Comparison of ENCODE assay signal across 23 mouse cellular contexts in the genomic region with DNA sequence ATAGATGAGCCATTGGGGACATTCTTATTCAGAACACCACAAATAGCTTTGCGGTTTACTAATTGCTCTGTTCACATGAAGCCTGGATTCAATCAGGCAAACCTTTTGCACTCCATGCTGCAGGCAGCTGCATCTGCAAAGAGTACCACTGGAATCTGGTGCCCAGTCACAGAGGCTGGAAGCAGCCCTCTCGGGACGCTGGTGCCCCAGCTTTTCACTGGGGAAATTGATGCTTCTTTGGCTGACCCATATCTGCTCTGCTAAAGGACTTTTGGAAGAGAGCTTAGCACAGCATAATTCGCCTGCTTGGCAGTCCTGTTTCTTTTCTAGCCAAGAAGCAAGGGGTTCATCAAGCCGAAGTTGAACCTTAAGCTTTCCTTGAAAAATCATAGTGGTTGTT. TPM values are rescaled to one million over a fixed set of nuclear protein-coding genes. Genes with fewer than 3 reads are reported as not detected.
A peak's percentile ranks its signal among the peaks of the same experiment; 100 is the strongest.
DNase-seq lines count a peak whose midpoint lies in the region; ATAC-seq and TF ChIP-seq lines count a peak whose summit lies in the region.
"Had no signal": no experiment of that assay in that cellular context is flagged by ENCODE, and none has a peak within 500 bp of the region (broad histone marks: within the 10 kb centered on the region; RNA-seq: fewer than 3 reads in every experiment).

No protein-coding gene starts in this region.

- H3K4me3 ChIP-seq in embryonic facial prominence, embryonic 13.5 days = no peak overlapping the region
- no peak overlapping the region for H3K4me3 ChIP-seq in embryonic facial prominence, embryonic 10.5 days
- no peak overlapping the region; the same call in 1 of the 2 replicates for H3K4me3 ChIP-seq in gastrocnemius, adult 2 months
- H3K4me3 ChIP-seq: embryonic facial prominence, embryonic 12.5 days; forebrain, embryonic 15.5 days; heart, embryonic 12.5 days; kidney, embryonic 15.5 days; liver, embryonic 13.5 days; lung, embryonic 15.5 days; midbrain, embryonic 15.5 days; myocyte; neural tube, embryonic 13.5 days had no signal

- ATAC-seq in embryonic facial prominence, embryonic 13.5 days (ENCODE audit: insufficient number of reproducible peaks, insufficient read depth, low FRiP score, low TSS enrichment, low read depth) = no peak
- ATAC-seq: forebrain, embryonic 15.5 days; intestine, postnatal 0 days; midbrain, embryonic 15.5 days had no signal

- peaks cover 4% of the 10 kb centered on the region; the same call in 1 of the 2 replicates for H3K9me3 ChIP-seq in embryonic facial prominence, embryonic 13.5 days
- H3K9me3 ChIP-seq in embryonic facial prominence, embryonic 10.5 days = no peaks in the 10 kb centered on the region
- H3K9me3 ChIP-seq: embryonic facial prominence, embryonic 12.5 days; forebrain, embryonic 15.5 days; heart, embryonic 12.5 days; kidney, embryonic 15.5 days; liver, embryonic 13.5 days; lung, embryonic 15.5 days; midbrain, embryonic 15.5 days had no signal

- 0 out of 2 replicates have a peak overlapping the region, but pooled peaks have one; percentile 57 for H3K27ac ChIP-seq in embryonic facial prominence, embryonic 13.5 days
- H3K27ac ChIP-seq in embryonic facial prominence, embryonic 10.5 days (replicated peaks) = no peak overlapping the region
- peak overlapping the region; percentile 44 for H3K27ac ChIP-seq in gastrocnemius, adult 2 months
- H3K27ac ChIP-seq: embryonic facial prominence, embryonic 12.5 days; forebrain, embryonic 15.5 days; kidney, embryonic 15.5 days; liver, embryonic 13.5 days; lung, embryonic 15.5 days; midbrain, embryonic 15.5 days; neural tube, embryonic 13.5 days; stomach, postnatal 0 days had no signal

- TF ChIP-seq CTCF in gastrocnemius, adult 2 months (IDR thresholded peaks at IDR 0.05) = no peak

- no peak for DNase-seq in embryonic facial prominence, embryonic 10.5 days (ENCODE audit: low spot score)
- peak; percentile 71 for DNase-seq in Muller cell, postnatal 12 days (ENCODE audit: inconsistent ontology term)
- DNase-seq in R1 (ENCODE audit: low read depth, low spot score) = peak; percentile 23
- peak; percentile 62 for DNase-seq in gastrocnemius, adult 2 months
- DNase-seq in urinary bladder, postnatal 36 days (ENCODE audit: low spot score in 2 of 2) = no peak
- no peak for DNase-seq in ovary, postnatal 14 days (ENCODE audit: low spot score)
- DNase-seq: heart, adult 18-20 months; heart, postnatal 10 days; kidney, postnatal 36 days; liver, embryonic 13.5 days; lung, postnatal 36 days had no signal

- no peak overlapping the region for H3K9ac ChIP-seq in embryonic facial prominence, embryonic 13.5 days
- H3K9ac ChIP-seq: embryonic facial prominence, embryonic 12.5 days; forebrain, embryonic 15.5 days; heart, embryonic 12.5 days; kidney, embryonic 15.5 days; liver, embryonic 13.5 days; lung, embryonic 15.5 days; midbrain, embryonic 15.5 days; neural tube, embryonic 13.5 days had no signal

- 69% methylated on average over 5 of the region's 5 CpGs for WGBS in embryonic facial prominence, embryonic 13.5 days
- 85% methylated on average over 5 of the region's 5 CpGs for WGBS in embryonic facial prominence, embryonic 10.5 days

- no peaks in the 10 kb centered on the region for H3K27me3 ChIP-seq in embryonic facial prominence, embryonic 13.5 days
- H3K27me3 ChIP-seq in embryonic facial prominence, embryonic 10.5 days (replicated peaks; ENCODE audit: low read depth, poor library complexity, severe bottlenecking) = no peaks in the 10 kb centered on the region
- H3K27me3 ChIP-seq: embryonic facial prominence, embryonic 12.5 days; forebrain, embryonic 15.5 days; heart, embryonic 12.5 days; kidney, embryonic 15.5 days; liver, embryonic 13.5 days; lung, embryonic 15.5 days; midbrain, embryonic 15.5 days; neural tube, embryonic 13.5 days had no signal

- intact Hi-C loops in gastrocnemius, adult 2 months (cut with DNase I) = no loop called here

- no peak overlapping the region for H3K4me2 ChIP-seq in embryonic facial prominence, embryonic 13.5 days
- H3K4me2 ChIP-seq: embryonic facial prominence, embryonic 12.5 days; forebrain, embryonic 15.5 days; heart, embryonic 12.5 days; kidney, embryonic 15.5 days; liver, embryonic 13.5 days; lung, embryonic 15.5 days; midbrain, embryonic 15.5 days; neural tube, embryonic 13.5 days had no signal

- H3K4me1 ChIP-seq in embryonic facial prominence, embryonic 13.5 days = peaks cover 13% of the 10 kb centered on the region; the same call in 1 of the 2 replicates
- H3K4me1 ChIP-seq in embryonic facial prominence, embryonic 10.5 days = no peaks in the 10 kb centered on the region
- H3K4me1 ChIP-seq: embryonic facial prominence, embryonic 12.5 days; forebrain, embryonic 15.5 days; heart, embryonic 12.5 days; liver, embryonic 13.5 days; lung, embryonic 15.5 days; midbrain, embryonic 15.5 days; neural tube, embryonic 13.5 days had no signal

- H3K36me3 ChIP-seq in embryonic facial prominence, embryonic 13.5 days = no peaks in the 10 kb centered on the region
- no peaks in the 10 kb centered on the region for H3K36me3 ChIP-seq in embryonic facial prominence, embryonic 10.5 days (replicated peaks)
- H3K36me3 ChIP-seq: embryonic facial prominence, embryonic 12.5 days; forebrain, embryonic 15.5 days; heart, embryonic 12.5 days; kidney, embryonic 15.5 days; liver, embryonic 13.5 days; lung, embryonic 15.5 days; midbrain, embryonic 15.5 days; neural tube, embryonic 13.5 days had no signal

RNA-seq across cellular contexts. Expression of a gene that starts 18.4 kb away (rescaled TPM):
- 215 and 245 TPM in 2 replicates for polyA plus RNA-seq in embryonic facial prominence, embryonic 13.5 days (2015; fragmentation: Nextera tagmentation; extraction: Ambion mirVana)
- 135 and 155 TPM in 2 replicates for polyA plus RNA-seq in embryonic facial prominence, embryonic 10.5 days (2016; fragmentation: Nextera tagmentation; extraction: Ambion mirVana)
- total RNA-seq in gastrocnemius, adult 2 months (2021) = 10 to 100 TPM; 12.9 to 26.6 TPM
- total RNA-seq: MEL had no signal

Comparison
In these comparisons a context has a peak if more than half of its experiments do, and no peak if none do; other contexts are left out.
1. DNase-seq: peak in Muller cell, postnatal 12 days (single experiment), R1 (single experiment) and gastrocnemius, adult 2 months (single experiment); none in embryonic facial prominence, embryonic 10.5 days (single experiment), urinary bladder, postnatal 36 days (0 of 2) and ovary, postnatal 14 days (single experiment).